In genomic region chr4:41027872-41028271, GRCm38 (mm10) we compare ENCODE assay signal across 27 mouse cellular contexts. TPM values are rescaled to one million over a fixed set of nuclear protein-coding genes. Genes with fewer than 3 reads are reported as not detected.
A peak's percentile ranks its signal among the peaks of the same experiment; 100 is the strongest.
DNase-seq lines count a peak whose midpoint lies in the region; ATAC-seq and TF ChIP-seq lines count a peak whose summit lies in the region.
"Had no signal": no experiment of that assay in that cellular context is flagged by ENCODE, and none has a peak within 500 bp of the region (broad histone marks: within the 10 kb centered on the region; RNA-seq: fewer than 3 reads in every experiment).

No protein-coding gene starts in this region.

- H3K79me2 ChIP-seq in liver, adult 2 months (ENCODE audit: control insufficient read depth, insufficient read depth, low read length) = no peaks in the 10 kb centered on the region

- H3K27ac ChIP-seq in liver, adult 2 months (replicated peaks; ENCODE audit: insufficient read depth, low read depth, low read length) = no peak overlapping the region
- no peak overlapping the region for H3K27ac ChIP-seq in liver, embryonic 11.5 days (ENCODE audit: low read depth, low read length)
- H3K27ac ChIP-seq in intestine, embryonic 16.5 days (ENCODE audit: low read length) = no peak overlapping the region
- H3K27ac ChIP-seq in stomach, embryonic 14.5 days (ENCODE audit: low read length) = no peak overlapping the region
- no peak overlapping the region for H3K27ac ChIP-seq in forebrain, embryonic 15.5 days (replicated peaks)
- H3K27ac ChIP-seq: forebrain, embryonic 13.5 days; hindbrain, embryonic 15.5 days; limb, embryonic 13.5 days had no signal

- WGBS in liver, adult 2 months = 34% methylated on average over 3 of the region's 3 CpGs
- 79% methylated on average over 3 of the region's 3 CpGs for WGBS in liver, embryonic 11.5 days
- WGBS in intestine, embryonic 16.5 days = 78% methylated on average over 3 of the region's 3 CpGs
- 87% methylated on average over 3 of the region's 3 CpGs for WGBS in stomach, embryonic 14.5 days
- 94% methylated on average over 3 of the region's 3 CpGs for WGBS in forebrain, embryonic 15.5 days

- H3K4me3 ChIP-seq in liver, adult 2 months (ENCODE audit: insufficient read depth, low read depth, low read length) = no peak overlapping the region
- no peak overlapping the region for H3K4me3 ChIP-seq in liver, embryonic 11.5 days (ENCODE audit: low read depth, low read length)
- H3K4me3 ChIP-seq in intestine, embryonic 16.5 days (ENCODE audit: low read length) = no peak overlapping the region
- H3K4me3 ChIP-seq in stomach, embryonic 14.5 days (ENCODE audit: low read depth, low read length) = no peak overlapping the region
- no peak overlapping the region for H3K4me3 ChIP-seq in forebrain, embryonic 15.5 days
- H3K4me3 ChIP-seq: erythroblast, embryonic 14.5 days; forebrain, embryonic 13.5 days; hindbrain, embryonic 15.5 days; limb, embryonic 13.5 days had no signal

- H3K9ac ChIP-seq in liver, adult 2 months (ENCODE audit: low read depth, low read length) = no peak overlapping the region
- no peak overlapping the region for H3K9ac ChIP-seq in liver, embryonic 11.5 days (ENCODE audit: low read depth, low read length)
- H3K9ac ChIP-seq in intestine, embryonic 16.5 days (ENCODE audit: low read depth, low read length) = no peak overlapping the region
- no peak overlapping the region for H3K9ac ChIP-seq in stomach, embryonic 14.5 days (replicated peaks; ENCODE audit: low read depth, low read length)
- no peak overlapping the region for H3K9ac ChIP-seq in forebrain, embryonic 15.5 days (replicated peaks)
- H3K9ac ChIP-seq: forebrain, embryonic 13.5 days; hindbrain, embryonic 15.5 days; limb, embryonic 13.5 days had no signal

- H3K4me1 ChIP-seq in liver, adult 2 months (ENCODE audit: control insufficient read depth, insufficient read depth, low read length) = peaks cover 5% of the 10 kb centered on the region
- peaks cover 14% of the 10 kb centered on the region for H3K4me1 ChIP-seq in liver, embryonic 11.5 days (replicated peaks; ENCODE audit: control insufficient read depth, insufficient read depth, low read length)
- 0 out of 2 replicates have a peak, but pooled peaks cover 2% of the 10 kb centered on the region for H3K4me1 ChIP-seq in intestine, embryonic 16.5 days (ENCODE audit: control insufficient read depth, insufficient read depth, low read length)
- no peaks in the 10 kb centered on the region for H3K4me1 ChIP-seq in stomach, embryonic 14.5 days (ENCODE audit: control insufficient read depth, insufficient read depth, low read length)
- H3K4me1 ChIP-seq in forebrain, embryonic 15.5 days = no peaks in the 10 kb centered on the region
- H3K4me1 ChIP-seq: forebrain, embryonic 13.5 days; hindbrain, embryonic 15.5 days; limb, embryonic 13.5 days had no signal

- peaks cover 9% of the 10 kb centered on the region for H3K36me3 ChIP-seq in liver, adult 2 months (ENCODE audit: control insufficient read depth, insufficient read depth, low read length)
- H3K36me3 ChIP-seq in liver, embryonic 11.5 days (ENCODE audit: control insufficient read depth, insufficient read depth, low read length) = peaks cover 15% of the 10 kb centered on the region
- H3K36me3 ChIP-seq in intestine, embryonic 16.5 days (ENCODE audit: control insufficient read depth, insufficient read depth, low read length) = peaks cover 3% of the 10 kb centered on the region; the same call in 1 of the 2 replicates
- peaks cover 23% of the 10 kb centered on the region for H3K36me3 ChIP-seq in stomach, embryonic 14.5 days (ENCODE audit: control insufficient read depth, insufficient read depth, low read length)
- peaks cover 17% of the 10 kb centered on the region; the same call in 1 of the 2 replicates for H3K36me3 ChIP-seq in forebrain, embryonic 15.5 days

- TF ChIP-seq POLR2A in liver, adult 2 months (IDR thresholded peaks at IDR 0.05; ENCODE audit: extremely low read depth, insufficient read depth, low read length) = no peak

- H3K9me3 ChIP-seq in liver, embryonic 11.5 days (ENCODE audit: control insufficient read depth, low read length) = no peaks in the 10 kb centered on the region
- no peaks in the 10 kb centered on the region for H3K9me3 ChIP-seq in intestine, embryonic 16.5 days (ENCODE audit: control insufficient read depth, low read length)
- no peaks in the 10 kb centered on the region for H3K9me3 ChIP-seq in stomach, embryonic 14.5 days (ENCODE audit: control insufficient read depth, low read depth, low read length)
- no peaks in the 10 kb centered on the region for H3K9me3 ChIP-seq in forebrain, embryonic 15.5 days
- H3K9me3 ChIP-seq: forebrain, embryonic 13.5 days; hindbrain, embryonic 15.5 days; limb, embryonic 13.5 days had no signal

- ATAC-seq in liver, embryonic 11.5 days (replicated peaks; ENCODE audit: low FRiP score) = no peak
- peak; percentile 54 for ATAC-seq in intestine, embryonic 16.5 days
- peak; percentile 46; the same call in 1 of the 2 replicates for ATAC-seq in stomach, embryonic 14.5 days (ENCODE audit: insufficient number of reproducible peaks, insufficient read depth, low FRiP score, low read depth)
- ATAC-seq in forebrain, embryonic 15.5 days (replicated peaks) = no peak
- ATAC-seq: forebrain, embryonic 13.5 days had no signal

- no peaks in the 10 kb centered on the region for H3K27me3 ChIP-seq in liver, adult 2 months (ENCODE audit: control insufficient read depth, insufficient read depth, low read length)
- H3K27me3 ChIP-seq in liver, embryonic 11.5 days (replicated peaks; ENCODE audit: control insufficient read depth, insufficient read depth, low read length) = no peaks in the 10 kb centered on the region
- no peaks in the 10 kb centered on the region for H3K27me3 ChIP-seq in intestine, embryonic 16.5 days (replicated peaks; ENCODE audit: control insufficient read depth, insufficient read depth, low read length)
- H3K27me3 ChIP-seq in stomach, embryonic 14.5 days (ENCODE audit: control insufficient read depth, insufficient read depth, low read length) = no peaks in the 10 kb centered on the region
- no peaks in the 10 kb centered on the region for H3K27me3 ChIP-seq in forebrain, embryonic 15.5 days
- H3K27me3 ChIP-seq: forebrain, embryonic 13.5 days; hindbrain, embryonic 15.5 days; limb, embryonic 13.5 days had no signal

- H3K4me2 ChIP-seq in liver, embryonic 11.5 days = no peak overlapping the region
- no peak overlapping the region for H3K4me2 ChIP-seq in intestine, embryonic 16.5 days (ENCODE audit: low read depth, low read length)
- no peak overlapping the region for H3K4me2 ChIP-seq in stomach, embryonic 14.5 days (replicated peaks; ENCODE audit: low read depth, low read length)
- no peak overlapping the region for H3K4me2 ChIP-seq in forebrain, embryonic 15.5 days (replicated peaks)
- H3K4me2 ChIP-seq: forebrain, embryonic 13.5 days; hindbrain, embryonic 15.5 days; limb, embryonic 13.5 days had no signal

- DNase-seq in liver, adult 2 months (ENCODE audit: extremely low read depth, low read depth, low spot score) = peak; percentile 53
- no peak for DNase-seq in liver, embryonic 11.5 days (ENCODE audit: low spot score)
- DNase-seq in kidney, postnatal 10 days = peak; percentile 72
- DNase-seq in urinary bladder, adult 2 months (ENCODE audit: low spot score) = no peak
- no peak for DNase-seq in adrenal gland, adult 18-20 months (ENCODE audit: low spot score in 2 of 2)
- DNase-seq: adrenal gland, adult 2 months; gastrocnemius, postnatal 14 days; heart, postnatal 36 days; lung, adult 2 months; lung, postnatal 36 days; right cerebral cortex, adult 18-20 months; spleen, adult 18-20 months; thymus, postnatal 14 days had no signal

- TF ChIP-seq CTCF in liver, adult 2 months (IDR thresholded peaks at IDR 0.05; ENCODE audit: low read depth, low read length) = no peak

RNA-seq across cellular contexts. Expression of gene Aqp7, which starts 20.1 kb away (rescaled TPM):
- 0.07 and 0.09 TPM in 2 replicates for total RNA-seq in liver, adult 2 months (2014; rRNA removed)
- polyA plus RNA-seq in liver, adult 2 months (2012; rRNA removed) = 0.04 and 0.26 TPM in 2 replicates
- 0.86 and 1.2 TPM in 2 replicates for polyA plus RNA-seq in liver, embryonic 11.5 days (2014; fragmentation: Nextera tagmentation; extraction: Ambion mirVana)
- 0.56 and 0.83 TPM in 2 replicates for polyA plus RNA-seq in intestine, embryonic 16.5 days (2015; fragmentation: Nextera tagmentation; extraction: Ambion mirVana)
- polyA plus RNA-seq in stomach, embryonic 14.5 days (2014; fragmentation: Nextera tagmentation; extraction: Ambion mirVana) = 0.22 and 0.43 TPM in 2 replicates
- polyA plus RNA-seq in forebrain, embryonic 15.5 days (2015; fragmentation: Nextera tagmentation; extraction: Ambion mirVana) = not detected in 2 replicates
- 1.6 and 2.4 TPM in 2 replicates for polyA plus RNA-seq in urinary bladder, adult 2 months (2012; rRNA removed)
- 10 to 100 TPM; 13.6 to 55.8 TPM for total RNA-seq in adrenal gland, adult 18-20 months (2021)
- total RNA-seq: left cerebral cortex, postnatal 14 days had no signal
- polyA plus RNA-seq: C2C12; cerebellum, adult 2 months; cortical plate, adult 2 months; embryonic facial prominence, embryonic 11.5 days; erythroblast, embryonic 14.5 days; forebrain, embryonic 13.5 days; heart, embryonic 14.5 days; hindbrain, embryonic 15.5 days; neural tube, embryonic 11.5 days had no signal

RNA-seq across cellular contexts. Expression of gene Nfx1, which starts 57.2 kb away (rescaled TPM):
- 31.6 and 34.8 TPM in 2 replicates for total RNA-seq in liver, adult 2 months (2014; rRNA removed)
- polyA plus RNA-seq in liver, adult 2 months (2012; rRNA removed) = 12.2 and 21.5 TPM in 2 replicates
- 89.0 and 97.5 TPM in 2 replicates for polyA plus RNA-seq in liver, embryonic 11.5 days (2014; fragmentation: Nextera tagmentation; extraction: Ambion mirVana)
- 69.1 and 70.5 TPM in 2 replicates for polyA plus RNA-seq in intestine, embryonic 16.5 days (2015; fragmentation: Nextera tagmentation; extraction: Ambion mirVana)
- polyA plus RNA-seq in stomach, embryonic 14.5 days (2014; fragmentation: Nextera tagmentation; extraction: Ambion mirVana) = 109 and 112 TPM in 2 replicates
- polyA plus RNA-seq in forebrain, embryonic 15.5 days (2015; fragmentation: Nextera tagmentation; extraction: Ambion mirVana) = 116 and 119 TPM in 2 replicates
- 60.1 and 61.1 TPM in 2 replicates for polyA plus RNA-seq in urinary bladder, adult 2 months (2012; rRNA removed)
- 10 to 100 TPM; 96.3 to 97.4 TPM for total RNA-seq in adrenal gland, adult 18-20 months (2021)

Comparison
In these comparisons a context has a peak if more than half of its experiments do, and no peak if none do; other contexts are left out.
1. DNase-seq: peak in liver, adult 2 months (single experiment) and kidney, postnatal 10 days (single experiment); none in liver, embryonic 11.5 days (single experiment), urinary bladder, adult 2 months (single experiment) and adrenal gland, adult 18-20 months (0 of 2).
2. ATAC-seq: peak in intestine, embryonic 16.5 days (single experiment) and stomach, embryonic 14.5 days (single experiment); none in liver, embryonic 11.5 days (single experiment) and forebrain, embryonic 15.5 days (single experiment).